Mouse (Mus musculus): ENCODE measurements around the gene Stard3. TPM values are rescaled to one million over a fixed set of nuclear protein-coding genes. Genes with fewer than 3 reads are reported as not detected.
A peak's percentile ranks its signal among the peaks of the same experiment; 100 is the strongest.

Gene Stard3
- total RNA-seq, 2 experiments from 2014 or later = 31.3 to 34.5 TPM

- DNase-seq = peak; percentile 71 to 80
Observed at GRCm38 (mm10) chr11:98348083-98348961, 9.8 kb upstream of the Stard3 start, which contains the start of gene Ppp1r1b. Ppp1r1b (plus strand) TSS chr11:98348404.

- DNase-seq = no peak
Observed at GRCm38 (mm10) chr11:98349308-98349707, 8.9 kb upstream of the Stard3 start.

GRCm38 (mm10) chr11:98352272-98352990, 5.7 kb upstream of the Stard3 start:
- no peak for DNase-seq

GRCm38 (mm10) chr11:98353651-98354211, 4.4 kb upstream of the Stard3 start:
- peak; percentile 64 to 69 for DNase-seq

- no peak for DNase-seq
Observed at GRCm38 (mm10) chr11:98354445-98354844, 3.7 kb upstream of the Stard3 start.

GRCm38 (mm10) chr11:98355732-98356299, 2.4 kb upstream of the Stard3 start:
- DNase-seq = no peak

- DNase-seq = no peak
Observed at GRCm38 (mm10) chr11:98356625-98357394, 1.4 kb upstream of the Stard3 start.

GRCm38 (mm10) chr11:98357396-98358160, 590 bp upstream of the Stard3 start:
- no peak for DNase-seq

- DNase-seq = no peak
Observed at GRCm38 (mm10) chr11:98360866-98361521, 2.8 kb downstream of the Stard3 start.

- DNase-seq = no peak
Observed at GRCm38 (mm10) chr11:98363817-98364216, 5.6 kb downstream of the Stard3 start.

- no peak for DNase-seq
Observed at GRCm38 (mm10) chr11:98364410-98364809, 6.2 kb downstream of the Stard3 start.

- DNase-seq = no peak
Observed at GRCm38 (mm10) chr11:98366290-98366689, 8.1 kb downstream of the Stard3 start.

- no peak for DNase-seq
Observed at GRCm38 (mm10) chr11:98367171-98367862, 9.1 kb downstream of the Stard3 start.

GRCm38 (mm10) chr11:98367863-98368186, 9.7 kb downstream of the Stard3 start:
- DNase-seq = no peak

GRCm38 (mm10) chr11:98369337-98369736, 11.2 kb downstream of the Stard3 start:
- DNase-seq = no peak

GRCm38 (mm10) chr11:98370588-98370987, 12.4 kb downstream of the Stard3 start:
- DNase-seq = no peak

GRCm38 (mm10) chr11:98371556-98372240, 13.5 kb downstream of the Stard3 start:
- no peak for DNase-seq

GRCm38 (mm10) chr11:98372406-98372805, 14.2 kb downstream of the Stard3 start:
- peak in 1 of 2 experiments; percentile 50 for DNase-seq

GRCm38 (mm10) chr11:98373244-98373643, 15.1 kb downstream of the Stard3 start:
- no peak for DNase-seq

GRCm38 (mm10) chr11:98374266-98374665, 16.1 kb downstream of the Stard3 start:
- DNase-seq = no peak

Measured in layer of hippocampus, postnatal 36 days (tissue).